Mouse (Mus musculus): ENCODE data around the gene Lamtor5. TPM values are rescaled to one million over a fixed set of nuclear protein-coding genes. Genes with fewer than 3 reads are reported as not detected.
"Not testable (repeated sequence)": the region's sequence is repeated elsewhere in the genome, so short reads cannot be mapped to it uniquely, and the experiment has no call there.

Lamtor5 gene
- polyA plus RNA-seq, 1 experiment, result 33.7 TPM

GRCm38 (mm10) chr3:107295672-107296360, 17.2 kb downstream of the Lamtor5 start:
- H3K4me3 ChIP-seq (replicated peaks), result no peak overlapping the region
- H3K27me3 ChIP-seq (replicated peaks), result no peaks in the 10 kb centered on the region
- no peak for TF ChIP-seq GATA1 (IDR thresholded peaks at IDR 0.05; ENCODE audit: borderline replicate concordance, low read length)
- H3K9me3 ChIP-seq, result no peaks in the 10 kb centered on the region
- H3K36me3 ChIP-seq (replicated peaks; ENCODE audit: low read length), result peaks cover 14% of the 10 kb centered on the region
- peaks cover 8% of the 10 kb centered on the region for H3K4me1 ChIP-seq

- H3K9me3 ChIP-seq; H3K4me3 ChIP-seq (replicated peaks); H3K27me3 ChIP-seq (replicated peaks); H3K4me1 ChIP-seq: not testable (repeated sequence)
- peaks cover 21% of the 10 kb centered on the region for H3K36me3 ChIP-seq (replicated peaks; ENCODE audit: low read length)
Observed at GRCm38 (mm10) chr3:107296917-107297316, 18.3 kb downstream of the Lamtor5 start.

- H3K36me3 ChIP-seq (replicated peaks; ENCODE audit: low read length), result peaks cover 40% of the 10 kb centered on the region
- TF ChIP-seq GATA1 (IDR thresholded peaks at IDR 0.05; ENCODE audit: borderline replicate concordance, low read length), result no peak
- TF ChIP-seq FLI1 (IDR thresholded peaks at IDR 0.05; ENCODE audit: low read length), result no peak
Observed at GRCm38 (mm10) chr3:107317338-107317737, 38.7 kb downstream of the Lamtor5 start.

GRCm38 (mm10) chr3:107321141-107321540, 42.5 kb downstream of the Lamtor5 start:
- Histone ChIP-seq H3K4me1 (peaks cover 62% of the 10 kb centered on the region), H3K36me3 (replicated peaks; ENCODE audit: low read length) (peaks cover 42% of the 10 kb centered on the region), H3K27me3 (replicated peaks) (no peaks in the 10 kb centered on the region), H3K9me3 (no peaks in the 10 kb centered on the region), H3K4me3 (replicated peaks) (no peak overlapping the region)
- TF ChIP-seq FLI1 (IDR thresholded peaks at IDR 0.05; ENCODE audit: low read length) (no peak), GATA1 (IDR thresholded peaks at IDR 0.05; ENCODE audit: borderline replicate concordance, low read length) (no peak)

More at GRCm38 (mm10) chr3:107317338-107317737, 38.7 kb downstream of the Lamtor5 start:
- H3K4me3 ChIP-seq (replicated peaks), result no peak overlapping the region
- H3K9me3 ChIP-seq, result no peaks in the 10 kb centered on the region
- H3K27me3 ChIP-seq (replicated peaks), result no peaks in the 10 kb centered on the region
- peaks cover 46% of the 10 kb centered on the region for H3K4me1 ChIP-seq

GRCm38 (mm10) chr3:107321776-107322175, 43.1 kb downstream of the Lamtor5 start:
- no peak for TF ChIP-seq GATA1 (IDR thresholded peaks at IDR 0.05; ENCODE audit: borderline replicate concordance, low read length)
- TF ChIP-seq FLI1 (IDR thresholded peaks at IDR 0.05; ENCODE audit: low read length), result no peak
- Histone ChIP-seq H3K9me3 (no peaks in the 10 kb centered on the region), H3K27me3 (replicated peaks) (no peaks in the 10 kb centered on the region), H3K4me1 (peaks cover 60% of the 10 kb centered on the region), H3K4me3 (replicated peaks) (no peak overlapping the region), H3K36me3 (replicated peaks; ENCODE audit: low read length) (peaks cover 45% of the 10 kb centered on the region)

GRCm38 (mm10) chr3:107326442-107326841, 47.8 kb downstream of the Lamtor5 start:
- Histone ChIP-seq H3K4me1 (peaks cover 66% of the 10 kb centered on the region), H3K4me3 (replicated peaks) (no peak overlapping the region), H3K36me3 (replicated peaks; ENCODE audit: low read length) (peaks cover 57% of the 10 kb centered on the region)

GRCm38 (mm10) chr3:107330503-107331424, 52.1 kb downstream of the Lamtor5 start:
- peaks cover 40% of the 10 kb centered on the region for H3K4me1 ChIP-seq
- TF ChIP-seq FLI1 (IDR thresholded peaks at IDR 0.05; ENCODE audit: low read length), result no peak
- no peak for TF ChIP-seq GATA1 (IDR thresholded peaks at IDR 0.05; ENCODE audit: borderline replicate concordance, low read length)
- H3K9me3 ChIP-seq, result no peaks in the 10 kb centered on the region
- H3K4me3 ChIP-seq (replicated peaks), result peak overlapping the region; percentile 97
- H3K27me3 ChIP-seq (replicated peaks), result no peaks in the 10 kb centered on the region
- peaks cover 35% of the 10 kb centered on the region for H3K36me3 ChIP-seq (replicated peaks; ENCODE audit: low read length)

More at GRCm38 (mm10) chr3:107326442-107326841, 47.8 kb downstream of the Lamtor5 start:
- TF ChIP-seq GATA1 (IDR thresholded peaks at IDR 0.05; ENCODE audit: borderline replicate concordance, low read length), result no peak
- Histone ChIP-seq H3K9me3 (no peaks in the 10 kb centered on the region), H3K27me3 (replicated peaks) (no peaks in the 10 kb centered on the region)

GRCm38 (mm10) chr3:107331746-107332126, 53.1 kb downstream of the Lamtor5 start:
- Histone ChIP-seq H3K36me3 (replicated peaks; ENCODE audit: low read length) (peaks cover 29% of the 10 kb centered on the region), H3K27me3 (replicated peaks) (no peaks in the 10 kb centered on the region), H3K4me1 (peaks cover 38% of the 10 kb centered on the region), H3K9me3 (no peaks in the 10 kb centered on the region), H3K4me3 (replicated peaks) (peak overlapping the region; percentile 97)
- TF ChIP-seq GATA1 (IDR thresholded peaks at IDR 0.05; ENCODE audit: borderline replicate concordance, low read length) (no peak), FLI1 (IDR thresholded peaks at IDR 0.05; ENCODE audit: low read length) (no peak)

- H3K4me3 ChIP-seq (replicated peaks), result peak overlapping the region; percentile 97
- H3K36me3 ChIP-seq (replicated peaks; ENCODE audit: low read length), result peaks cover 26% of the 10 kb centered on the region
- TF ChIP-seq FLI1 (IDR thresholded peaks at IDR 0.05; ENCODE audit: low read length), result no peak
- TF ChIP-seq GATA1 (IDR thresholded peaks at IDR 0.05; ENCODE audit: borderline replicate concordance, low read length), result no peak
- H3K9me3 ChIP-seq, result no peaks in the 10 kb centered on the region
- no peaks in the 10 kb centered on the region for H3K27me3 ChIP-seq (replicated peaks)
- H3K4me1 ChIP-seq, result peaks cover 38% of the 10 kb centered on the region
Observed at GRCm38 (mm10) chr3:107332127-107332959, 53.7 kb downstream of the Lamtor5 start.

Data from megakaryocyte, embryonic 14.5 days (primary cell).